Mouse (Mus musculus) lung, postnatal 0 days (tissue): ENCODE measurements at regions not wholly inside any gene's neighbourhood (a gene's known extent, or its start where the extent isn't known, plus 50 kb on each side); places are given as distances from the start of the nearest gene placed in this dataset.

Experiments
- CTCF ChIP-seq: IDR thresholded peaks from 2 replicates; pipeline ENCODE4 v1.5.1; 2016; ENCODE audit warnings: antibody characterized with exemption, mild to moderate bottlenecking
- EP300 ChIP-seq: IDR thresholded peaks from 2 replicates; pipeline ENCODE4 v1.6.1; 2016; ENCODE audit warnings: antibody characterized with exemption, mild to moderate bottlenecking, control low read depth

DNA sequence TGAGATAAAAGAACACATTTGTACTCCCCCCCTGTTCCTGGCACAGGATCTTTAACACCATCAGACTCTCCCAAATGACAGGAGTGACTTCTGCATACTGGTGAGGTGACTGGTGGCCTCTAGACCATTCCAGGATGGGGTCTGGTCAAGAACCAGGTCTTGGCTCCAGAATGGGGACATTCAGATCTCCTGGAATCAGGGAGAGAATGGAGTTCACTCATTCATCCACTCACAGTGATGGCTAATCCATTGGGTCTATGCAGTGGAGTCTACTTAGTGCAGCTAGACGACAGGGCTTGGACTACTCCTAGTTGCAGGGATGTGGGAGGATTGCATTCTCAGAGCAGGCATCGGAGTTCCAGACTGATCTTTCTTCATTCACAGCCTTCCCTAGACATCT lies 451.0 kb downstream of the Rps24 start:
- TF ChIP-seq CTCF (no peak), EP300 (no peak)
